Mouse (Mus musculus): Measurements from ENCODE around the gene Pabpn1l.

Gene Pabpn1l

GRCm38 (mm10) chr8:122618660-122619378 lies 3.7 kb downstream of the Pabpn1l start:
- CTCF ChIA-PET = interaction anchor here (0.6 to 1.0 kb wide), 3 partner anchors 41 to 200 kb away, joined by 3 to 9 read pairs (median 3); no protein-coding TSS in a partner anchor

GRCm38 (mm10) chr8:122617947-122618546 lies 4.5 kb downstream of the Pabpn1l start:
- CTCF ChIA-PET = interaction anchor here (0.6 to 1.0 kb wide), 3 partner anchors 41 to 201 kb away, joined by 3 to 9 read pairs (median 3); no protein-coding TSS in a partner anchor

GRCm38 (mm10) chr8:122616181-122616905 lies 6.2 kb downstream of the Pabpn1l start:
- CTCF ChIA-PET = interaction anchor here (0.7 kb wide), 1 partner anchor 11 kb away, joined by 3 read pairs; no protein-coding TSS in a partner anchor

GRCm38 (mm10) chr8:122611295-122612133 lies 11.0 kb downstream of the Pabpn1l start, which contains the start of the genes Galns and Trappc2l:
Gene Galns (minus strand): TSS chr8:122611463.
Gene Trappc2l (plus strand): TSS chr8:122611640.
- CTCF ChIA-PET = no interaction called here

- CTCF ChIA-PET = interaction anchor here (0.6 to 0.9 kb wide), 2 partner anchors 42 to 114 kb away, joined by 3 to 4 read pairs; no protein-coding TSS in a partner anchor
Observed at GRCm38 (mm10) chr8:122610612-122611277, 11.8 kb downstream of the Pabpn1l start.

- CTCF ChIA-PET = interaction anchor here (0.6 to 0.9 kb wide), 2 partner anchors 41 to 114 kb away, joined by 3 to 4 read pairs; no protein-coding TSS in a partner anchor
Observed at GRCm38 (mm10) chr8:122610209-122610608, 12.3 kb downstream of the Pabpn1l start.

- CTCF ChIA-PET = no interaction called here
Observed at GRCm38 (mm10) chr8:122606810-122607209, 15.7 kb downstream of the Pabpn1l start.

GRCm38 (mm10) chr8:122605367-122605766 lies 17.2 kb downstream of the Pabpn1l start:
- CTCF ChIA-PET = no interaction called here

GRCm38 (mm10) chr8:122604640-122605039 lies 17.9 kb downstream of the Pabpn1l start:
- CTCF ChIA-PET = no interaction called here

- CTCF ChIA-PET = interaction anchor here (0.6 kb wide), 1 partner anchor 53 kb away, joined by 3 read pairs; no protein-coding TSS in a partner anchor
Observed at GRCm38 (mm10) chr8:122600666-122601065, 21.9 kb downstream of the Pabpn1l start.

GRCm38 (mm10) chr8:122596031-122596430 lies 26.5 kb downstream of the Pabpn1l start:
- CTCF ChIA-PET = no interaction called here

GRCm38 (mm10) chr8:122593783-122594507 lies 28.6 kb downstream of the Pabpn1l start:
- CTCF ChIA-PET = no interaction called here

GRCm38 (mm10) chr8:122593240-122593639 lies 29.3 kb downstream of the Pabpn1l start:
- CTCF ChIA-PET = no interaction called here

GRCm38 (mm10) chr8:122586749-122587148 lies 35.8 kb downstream of the Pabpn1l start:
- CTCF ChIA-PET = no interaction called here

- CTCF ChIA-PET = no interaction called here
Observed at GRCm38 (mm10) chr8:122586171-122586570, 36.4 kb downstream of the Pabpn1l start.

- CTCF ChIA-PET = interaction anchor here (0.6 kb wide), 1 partner anchor 279 kb away, joined by 4 read pairs; no protein-coding TSS in a partner anchor
Observed at GRCm38 (mm10) chr8:122585411-122585891, 37.1 kb downstream of the Pabpn1l start.

- CTCF ChIA-PET = interaction anchor here (0.6 kb wide), 1 partner anchor 280 kb away, joined by 4 read pairs; no protein-coding TSS in a partner anchor
Observed at GRCm38 (mm10) chr8:122584981-122585380, 37.6 kb downstream of the Pabpn1l start.

- CTCF ChIA-PET = no interaction called here
Observed at GRCm38 (mm10) chr8:122580926-122581325, 41.6 kb downstream of the Pabpn1l start.

- CTCF ChIA-PET = interaction anchor here (0.6 kb wide), 1 partner anchor 711 kb away, joined by 3 read pairs; no protein-coding TSS in a partner anchor
Observed at GRCm38 (mm10) chr8:122579196-122579595, 43.3 kb downstream of the Pabpn1l start.

Data from spleen, embryonic (tissue).